Mouse (Mus musculus): ENCODE data around the gene Heatr5b. TPM values are rescaled to one million over a fixed set of nuclear protein-coding genes. Genes with fewer than 3 reads are reported as not detected.
"Not testable (repeated sequence)": the region's sequence is repeated elsewhere in the genome, so short reads cannot be mapped to it uniquely, and the experiment has no call there.

The Heatr5b gene
- polyA plus RNA-seq, 1 experiment from 2014 or later: 20.5 TPM

GRCm38 (mm10) chr17:78824346-78824745 is 10.8 kb downstream of the Heatr5b start:
- Histone ChIP-seq H3K27ac (ENCODE audit: low read length) (no peak overlapping the region), H3K27me3 (ENCODE audit: control insufficient read depth, insufficient read depth, low read depth, low read length) (no peaks in the 10 kb centered on the region), H3K36me3 (ENCODE audit: control insufficient read depth, insufficient read depth, low read length) (peaks cover 35% of the 10 kb centered on the region), H3K9ac (ENCODE audit: low read depth, low read length) (no peak overlapping the region), H3K4me1 (ENCODE audit: control insufficient read depth, insufficient read depth, low read length) (no peaks in the 10 kb centered on the region), H3K4me3 (ENCODE audit: low read depth, low read length) (no peak overlapping the region), H3K4me2 (ENCODE audit: low read length) (no peak overlapping the region), H3K9me3 (replicated peaks; ENCODE audit: control insufficient read depth, low read length, poor library complexity, severe bottlenecking) (no peaks in the 10 kb centered on the region)
- ATAC-seq: no peak
- WGBS: 95% methylated on average over 13 of the region's 13 CpGs

GRCm38 (mm10) chr17:78809582-78809981 is 25.6 kb downstream of the Heatr5b start:
- Histone ChIP-seq H3K9ac (ENCODE audit: low read depth, low read length) (no peak overlapping the region), H3K27ac (ENCODE audit: low read length) (no peak overlapping the region), H3K4me3 (ENCODE audit: low read depth, low read length) (no peak overlapping the region), H3K36me3 (ENCODE audit: control insufficient read depth, insufficient read depth, low read length) (peaks cover 22% of the 10 kb centered on the region), H3K27me3 (ENCODE audit: control insufficient read depth, insufficient read depth, low read depth, low read length) (no peaks in the 10 kb centered on the region), H3K9me3 (replicated peaks; ENCODE audit: control insufficient read depth, low read length, poor library complexity, severe bottlenecking) (no peaks in the 10 kb centered on the region), H3K4me1 (ENCODE audit: control insufficient read depth, insufficient read depth, low read length) (no peaks in the 10 kb centered on the region), H3K4me2 (ENCODE audit: low read length) (no peak overlapping the region)
- no peak for ATAC-seq
- 93% methylated on average over 3 of the region's 3 CpGs for WGBS

GRCm38 (mm10) chr17:78809019-78809418 is 26.1 kb downstream of the Heatr5b start:
- H3K9me3 ChIP-seq (replicated peaks; ENCODE audit: control insufficient read depth, low read length, poor library complexity, severe bottlenecking): no peaks in the 10 kb centered on the region
- H3K36me3 ChIP-seq (ENCODE audit: control insufficient read depth, insufficient read depth, low read length): peaks cover 26% of the 10 kb centered on the region
- H3K4me3 ChIP-seq (ENCODE audit: low read depth, low read length): no peak overlapping the region
- H3K27me3 ChIP-seq (ENCODE audit: control insufficient read depth, insufficient read depth, low read depth, low read length): no peaks in the 10 kb centered on the region
- H3K4me1 ChIP-seq (ENCODE audit: control insufficient read depth, insufficient read depth, low read length): no peaks in the 10 kb centered on the region
- H3K4me2 ChIP-seq (ENCODE audit: low read length): no peak overlapping the region
- no peak for ATAC-seq
- H3K27ac ChIP-seq (ENCODE audit: low read length): no peak overlapping the region
- no peak overlapping the region for H3K9ac ChIP-seq (ENCODE audit: low read depth, low read length)

- WGBS: 93% methylated on average over 1 of the region's 1 CpGs
- H3K27ac ChIP-seq (ENCODE audit: low read length): no peak overlapping the region
- peaks cover 25% of the 10 kb centered on the region for H3K36me3 ChIP-seq (ENCODE audit: control insufficient read depth, insufficient read depth, low read length)
- no peaks in the 10 kb centered on the region for H3K9me3 ChIP-seq (replicated peaks; ENCODE audit: control insufficient read depth, low read length, poor library complexity, severe bottlenecking)
- no peak for ATAC-seq
- H3K4me2 ChIP-seq (ENCODE audit: low read length): no peak overlapping the region
- H3K9ac ChIP-seq (ENCODE audit: low read depth, low read length): no peak overlapping the region
- H3K4me3 ChIP-seq (ENCODE audit: low read depth, low read length): no peak overlapping the region
- H3K4me1 ChIP-seq (ENCODE audit: control insufficient read depth, insufficient read depth, low read length): no peaks in the 10 kb centered on the region
- no peaks in the 10 kb centered on the region for H3K27me3 ChIP-seq (ENCODE audit: control insufficient read depth, insufficient read depth, low read depth, low read length)
These were observed 37.9 kb downstream of the Heatr5b start for GRCm38 (mm10) chr17:78797222-78797621.

- Histone ChIP-seq H3K4me2 (ENCODE audit: low read length) (no peak overlapping the region), H3K27ac (ENCODE audit: low read length) (no peak overlapping the region), H3K27me3 (ENCODE audit: control insufficient read depth, insufficient read depth, low read depth, low read length) (no peaks in the 10 kb centered on the region), H3K36me3 (ENCODE audit: control insufficient read depth, insufficient read depth, low read length) (peaks cover 18% of the 10 kb centered on the region), H3K9ac (ENCODE audit: low read depth, low read length) (no peak overlapping the region), H3K4me1 (ENCODE audit: control insufficient read depth, insufficient read depth, low read length) (no peaks in the 10 kb centered on the region), H3K9me3 (replicated peaks; ENCODE audit: control insufficient read depth, low read length, poor library complexity, severe bottlenecking) (no peaks in the 10 kb centered on the region), H3K4me3 (ENCODE audit: low read depth, low read length) (no peak overlapping the region)
- 87% methylated on average over 5 of the region's 5 CpGs for WGBS
- no peak for ATAC-seq
These were observed 40.8 kb downstream of the Heatr5b start for GRCm38 (mm10) chr17:78794390-78794789.

- Histone ChIP-seq H3K27me3 (ENCODE audit: control insufficient read depth, insufficient read depth, low read depth, low read length) (no peaks in the 10 kb centered on the region), H3K9ac (ENCODE audit: low read depth, low read length) (no peak overlapping the region), H3K4me3 (ENCODE audit: low read depth, low read length) (no peak overlapping the region), H3K9me3 (replicated peaks; ENCODE audit: control insufficient read depth, low read length, poor library complexity, severe bottlenecking) (no peaks in the 10 kb centered on the region), H3K4me1 (ENCODE audit: control insufficient read depth, insufficient read depth, low read length) (no peaks in the 10 kb centered on the region), H3K27ac (ENCODE audit: low read length) (no peak overlapping the region), H3K36me3 (ENCODE audit: control insufficient read depth, insufficient read depth, low read length) (peaks cover 22% of the 10 kb centered on the region), H3K4me2 (ENCODE audit: low read length) (no peak overlapping the region)
- no peak for ATAC-seq
- 85% methylated on average over 3 of the region's 3 CpGs for WGBS
These were observed 43.0 kb downstream of the Heatr5b start for GRCm38 (mm10) chr17:78792122-78792521.

- no peak for ATAC-seq
- H3K9ac ChIP-seq (ENCODE audit: low read depth, low read length): no peak overlapping the region
- WGBS: 92% methylated on average over 3 of the region's 3 CpGs
These were observed 43.5 kb downstream of the Heatr5b start for GRCm38 (mm10) chr17:78791690-78792070.

GRCm38 (mm10) chr17:78791068-78791689 is 44.0 kb downstream of the Heatr5b start:
- Histone ChIP-seq H3K27me3 (ENCODE audit: control insufficient read depth, insufficient read depth, low read depth, low read length) (no peaks in the 10 kb centered on the region), H3K27ac (ENCODE audit: low read length) (no peak overlapping the region), H3K4me1 (ENCODE audit: control insufficient read depth, insufficient read depth, low read length) (no peaks in the 10 kb centered on the region), H3K9ac (ENCODE audit: low read depth, low read length) (no peak overlapping the region), H3K9me3 (replicated peaks; ENCODE audit: control insufficient read depth, low read length, poor library complexity, severe bottlenecking) (no peaks in the 10 kb centered on the region), H3K4me2 (ENCODE audit: low read length) (no peak overlapping the region), H3K36me3 (ENCODE audit: control insufficient read depth, insufficient read depth, low read length) (peaks cover 22% of the 10 kb centered on the region), H3K4me3 (ENCODE audit: low read depth, low read length) (no peak overlapping the region)
- no peak for ATAC-seq
- WGBS: 76% methylated on average over 7 of the region's 7 CpGs

More at GRCm38 (mm10) chr17:78791690-78792070, 43.5 kb downstream of the Heatr5b start:
- H3K4me1 ChIP-seq (ENCODE audit: control insufficient read depth, insufficient read depth, low read length): no peaks in the 10 kb centered on the region
- no peaks in the 10 kb centered on the region for H3K9me3 ChIP-seq (replicated peaks; ENCODE audit: control insufficient read depth, low read length, poor library complexity, severe bottlenecking)
- H3K4me2 ChIP-seq (ENCODE audit: low read length): no peak overlapping the region
- H3K4me3 ChIP-seq (ENCODE audit: low read depth, low read length): no peak overlapping the region
- no peaks in the 10 kb centered on the region for H3K27me3 ChIP-seq (ENCODE audit: control insufficient read depth, insufficient read depth, low read depth, low read length)
- H3K27ac ChIP-seq (ENCODE audit: low read length): no peak overlapping the region
- peaks cover 22% of the 10 kb centered on the region for H3K36me3 ChIP-seq (ENCODE audit: control insufficient read depth, insufficient read depth, low read length)

GRCm38 (mm10) chr17:78788273-78788672 is 46.9 kb downstream of the Heatr5b start:
- not testable (repeated sequence) for H3K4me3 ChIP-seq (ENCODE audit: low read depth, low read length); H3K27ac ChIP-seq (ENCODE audit: low read length); H3K27me3 ChIP-seq (ENCODE audit: control insufficient read depth, insufficient read depth, low read depth, low read length); H3K4me2 ChIP-seq (ENCODE audit: low read length); H3K4me1 ChIP-seq (ENCODE audit: control insufficient read depth, insufficient read depth, low read length); H3K9me3 ChIP-seq (replicated peaks; ENCODE audit: control insufficient read depth, low read length, poor library complexity, severe bottlenecking); ATAC-seq; H3K9ac ChIP-seq (ENCODE audit: low read depth, low read length)
- 71% methylated on average over 3 of the region's 3 CpGs for WGBS
- H3K36me3 ChIP-seq (ENCODE audit: control insufficient read depth, insufficient read depth, low read length): peaks cover 11% of the 10 kb centered on the region

Measured in midbrain, embryonic 16.5 days (tissue).